Mouse (Mus musculus) ZHBTc4 (cell line): ENCODE data around the gene Gmnn.

ENCODE experiments used
- DNase-seq: peaks from one replicate; pipeline ENCODE4 v3.0.0-alpha.2; 2011; ENCODE audit warnings: low read depth, low spot score

Gene Gmnn

GRCm38 (mm10) chr13:24709656-24710396, 51.9 kb downstream of the Gmnn start:
- no peak for DNase-seq

- DNase-seq, result no peak
Observed at GRCm38 (mm10) chr13:24702128-24702527, 59.6 kb downstream of the Gmnn start.
